Mouse (Mus musculus): Measurements from ENCODE around the gene Qrfp. TPM values are rescaled to one million over a fixed set of nuclear protein-coding genes. Genes with fewer than 3 reads are reported as not detected.

Qrfp gene
- polyA plus RNA-seq, 1 experiment, result not detected

- Histone ChIP-seq H3K27ac (ENCODE audit: insufficient read depth, low read depth, low read length) (no peak overlapping the region), H3K4me1 (ENCODE audit: control insufficient read depth, insufficient read depth, low read length) (peaks cover 14% of the 10 kb centered on the region), H3K4me3 (ENCODE audit: insufficient read depth, low read depth, low read length) (no peak overlapping the region)
- 57% methylated on average over 28 of the region's 28 CpGs for WGBS
- no peak for TF ChIP-seq CTCF (IDR thresholded peaks at IDR 0.05; ENCODE audit: insufficient read depth, low read depth, low read length)
- no peak for TF ChIP-seq POLR2A (IDR thresholded peaks at IDR 0.05; ENCODE audit: insufficient read depth, low read depth, low read length)
Observed at GRCm38 (mm10) chr2:31808410-31809357, 1.7 kb downstream of the Qrfp start.

GRCm38 (mm10) chr2:31806639-31807382 is 3.6 kb downstream of the Qrfp start:
- H3K27ac ChIP-seq (ENCODE audit: insufficient read depth, low read depth, low read length), result no peak overlapping the region
- WGBS, result 66% methylated on average over 9 of the region's 9 CpGs
- peaks cover 14% of the 10 kb centered on the region for H3K4me1 ChIP-seq (ENCODE audit: control insufficient read depth, insufficient read depth, low read length)
- no peak for TF ChIP-seq CTCF (IDR thresholded peaks at IDR 0.05; ENCODE audit: insufficient read depth, low read depth, low read length)
- TF ChIP-seq POLR2A (IDR thresholded peaks at IDR 0.05; ENCODE audit: insufficient read depth, low read depth, low read length), result no peak
- H3K4me3 ChIP-seq (ENCODE audit: insufficient read depth, low read depth, low read length), result no peak overlapping the region

GRCm38 (mm10) chr2:31803480-31803879 is 6.9 kb downstream of the Qrfp start:
- TF ChIP-seq POLR2A (IDR thresholded peaks at IDR 0.05; ENCODE audit: insufficient read depth, low read depth, low read length) (no peak), CTCF (IDR thresholded peaks at IDR 0.05; ENCODE audit: insufficient read depth, low read depth, low read length) (no peak)
- 82% methylated on average over 14 of the region's 14 CpGs for WGBS
- peaks cover 5% of the 10 kb centered on the region for H3K4me1 ChIP-seq (ENCODE audit: control insufficient read depth, insufficient read depth, low read length)
- H3K4me3 ChIP-seq (ENCODE audit: insufficient read depth, low read depth, low read length), result no peak overlapping the region
- no peak overlapping the region for H3K27ac ChIP-seq (ENCODE audit: insufficient read depth, low read depth, low read length)

DNA sequence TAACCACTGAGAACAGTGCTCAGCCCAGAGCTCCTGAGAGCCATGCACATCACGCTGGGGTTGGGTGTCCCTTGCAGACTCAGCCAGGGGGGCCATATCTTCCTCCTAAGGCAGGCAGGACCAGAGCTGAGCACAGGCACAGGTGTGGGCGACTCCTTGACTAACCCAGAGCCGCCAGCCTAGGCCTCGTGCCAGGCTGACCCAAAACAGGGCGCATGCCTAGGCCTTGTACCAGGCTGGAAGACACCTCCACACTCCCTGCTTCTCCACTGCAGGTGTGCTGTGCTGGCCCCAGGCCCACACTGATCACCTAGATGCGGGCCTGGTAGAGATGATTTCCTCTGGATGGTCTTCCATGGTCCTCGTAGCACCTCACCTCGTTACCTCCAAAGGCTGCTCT is 7.6 kb downstream of the Qrfp start:
- WGBS, result 87% methylated on average over 8 of the region's 8 CpGs
- H3K4me3 ChIP-seq (ENCODE audit: insufficient read depth, low read depth, low read length), result no peak overlapping the region
- H3K27ac ChIP-seq (ENCODE audit: insufficient read depth, low read depth, low read length), result no peak overlapping the region
- 0 out of 2 replicates have a peak, but pooled peaks cover 3% of the 10 kb centered on the region for H3K4me1 ChIP-seq (ENCODE audit: control insufficient read depth, insufficient read depth, low read length)
- TF ChIP-seq CTCF (IDR thresholded peaks at IDR 0.05; ENCODE audit: insufficient read depth, low read depth, low read length) (no peak), POLR2A (IDR thresholded peaks at IDR 0.05; ENCODE audit: insufficient read depth, low read depth, low read length) (no peak)

GRCm38 (mm10) chr2:31801416-31801815 is 9.0 kb downstream of the Qrfp start:
- TF ChIP-seq POLR2A (IDR thresholded peaks at IDR 0.05; ENCODE audit: insufficient read depth, low read depth, low read length) (no peak), CTCF (IDR thresholded peaks at IDR 0.05; ENCODE audit: insufficient read depth, low read depth, low read length) (no peak)
- no peak overlapping the region for H3K27ac ChIP-seq (ENCODE audit: insufficient read depth, low read depth, low read length)
- no peak overlapping the region for H3K4me3 ChIP-seq (ENCODE audit: insufficient read depth, low read depth, low read length)
- WGBS, result 82% methylated on average over 9 of the region's 9 CpGs
- 0 out of 2 replicates have a peak, but pooled peaks cover 3% of the 10 kb centered on the region for H3K4me1 ChIP-seq (ENCODE audit: control insufficient read depth, insufficient read depth, low read length)

DNA sequence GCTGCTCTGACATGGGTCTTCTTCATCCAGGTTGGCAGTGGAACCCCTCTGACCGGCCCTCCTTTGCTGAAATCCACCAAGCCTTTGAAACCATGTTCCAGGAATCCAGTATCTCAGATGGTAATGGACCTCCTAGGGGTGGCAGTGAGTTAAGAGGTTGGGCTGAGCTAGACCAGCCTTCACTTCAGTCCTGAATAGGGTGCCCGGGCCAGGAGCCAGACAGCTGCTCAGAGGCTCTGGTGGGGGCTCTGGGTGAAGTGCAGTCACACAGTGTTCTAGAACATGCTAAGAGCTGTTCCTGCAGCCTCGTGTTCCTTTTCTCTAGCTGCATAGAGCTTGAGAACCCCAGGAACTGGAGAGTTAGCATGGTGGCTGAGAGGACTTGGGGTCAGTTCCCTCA is 13.4 kb downstream of the Qrfp start:
- Histone ChIP-seq H3K4me1 (ENCODE audit: control insufficient read depth, insufficient read depth, low read length) (0 out of 2 replicates have a peak, but pooled peaks cover 3% of the 10 kb centered on the region), H3K4me3 (ENCODE audit: insufficient read depth, low read depth, low read length) (no peak overlapping the region), H3K27ac (ENCODE audit: insufficient read depth, low read depth, low read length) (no peak overlapping the region)
- WGBS, result 55% methylated on average over 3 of the region's 3 CpGs
- TF ChIP-seq POLR2A (IDR thresholded peaks at IDR 0.05; ENCODE audit: insufficient read depth, low read depth, low read length) (no peak), CTCF (IDR thresholded peaks at IDR 0.05; ENCODE audit: insufficient read depth, low read depth, low read length) (no peak)

- H3K27ac ChIP-seq (ENCODE audit: insufficient read depth, low read depth, low read length), result no peak overlapping the region
- peaks cover 25% of the 10 kb centered on the region for H3K4me1 ChIP-seq (ENCODE audit: control insufficient read depth, insufficient read depth, low read length)
- 87% methylated on average over 6 of the region's 6 CpGs for WGBS
- no peak overlapping the region for H3K4me3 ChIP-seq (ENCODE audit: insufficient read depth, low read depth, low read length)
- no peak for TF ChIP-seq POLR2A (IDR thresholded peaks at IDR 0.05; ENCODE audit: insufficient read depth, low read depth, low read length)
Observed at GRCm38 (mm10) chr2:31792611-31793010, 17.8 kb downstream of the Qrfp start.

DNA sequence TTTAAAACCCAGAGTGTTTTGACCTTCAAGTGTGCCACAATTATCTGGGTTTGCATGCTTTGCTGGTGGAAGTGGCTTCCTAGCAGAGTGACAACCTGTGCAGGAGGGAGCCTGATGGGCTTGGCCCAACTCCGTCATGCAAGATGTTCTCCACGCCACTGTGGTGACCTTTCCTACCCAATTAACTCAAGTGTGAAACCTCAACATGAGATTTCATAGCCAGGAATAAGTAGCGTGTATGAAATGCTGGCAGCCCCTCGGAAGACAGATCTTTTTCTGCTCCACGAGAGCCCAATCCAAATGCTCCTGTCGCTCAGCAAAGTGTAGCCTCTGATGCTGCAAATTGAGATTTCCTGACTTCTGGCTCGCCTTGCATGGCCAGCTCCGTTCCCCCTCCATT is 19.1 kb downstream of the Qrfp start:
- Histone ChIP-seq H3K4me1 (ENCODE audit: control insufficient read depth, insufficient read depth, low read length) (peaks cover 27% of the 10 kb centered on the region), H3K4me3 (ENCODE audit: insufficient read depth, low read depth, low read length) (no peak overlapping the region), H3K27ac (ENCODE audit: insufficient read depth, low read depth, low read length) (no peak overlapping the region)
- 67% methylated on average over 8 of the region's 8 CpGs for WGBS
- no peak for TF ChIP-seq POLR2A (IDR thresholded peaks at IDR 0.05; ENCODE audit: insufficient read depth, low read depth, low read length)
- no peak for TF ChIP-seq CTCF (IDR thresholded peaks at IDR 0.05; ENCODE audit: insufficient read depth, low read depth, low read length)

- H3K4me1 ChIP-seq (ENCODE audit: control insufficient read depth, insufficient read depth, low read length), result peaks cover 27% of the 10 kb centered on the region
- TF ChIP-seq CTCF (IDR thresholded peaks at IDR 0.05; ENCODE audit: insufficient read depth, low read depth, low read length) (no peak), POLR2A (IDR thresholded peaks at IDR 0.05; ENCODE audit: insufficient read depth, low read depth, low read length) (no peak)
- WGBS, result 70% methylated on average over 13 of the region's 13 CpGs
- H3K4me3 ChIP-seq (ENCODE audit: insufficient read depth, low read depth, low read length), result no peak overlapping the region
- H3K27ac ChIP-seq (ENCODE audit: insufficient read depth, low read depth, low read length), result peak overlapping the region; percentile 6; the same call in 1 of the 2 replicates
Observed at GRCm38 (mm10) chr2:31790728-31791251, 19.6 kb downstream of the Qrfp start.
